Mouse (Mus musculus): ENCODE data around the gene Tfam. TPM values are rescaled to one million over a fixed set of nuclear protein-coding genes. Genes with fewer than 3 reads are reported as not detected.

Gene Tfam
- polyA plus RNA-seq, 1 experiment from 2014 or later, result 29.4 TPM

DNA sequence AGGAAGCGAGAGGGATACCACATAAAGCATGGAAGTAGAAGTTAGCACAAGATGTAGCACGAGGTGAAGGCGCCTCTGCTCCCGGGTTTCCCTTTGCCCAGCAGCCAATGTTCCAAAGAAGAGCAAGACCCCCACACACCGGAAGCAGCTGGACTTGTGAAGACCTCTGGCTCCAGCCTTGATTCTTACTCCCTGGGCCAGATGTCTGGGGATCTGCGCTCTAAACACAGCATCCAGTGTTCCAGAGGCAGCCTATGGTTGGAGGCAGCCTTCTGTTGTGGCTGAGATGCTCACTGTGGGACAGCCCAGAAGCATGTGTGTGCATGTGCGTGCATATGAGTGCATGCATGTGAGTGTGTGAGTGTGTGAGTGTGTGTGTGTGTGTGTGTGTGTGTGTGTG lies 43.4 kb downstream of the Tfam start:
- H3K4me1 ChIP-seq (ENCODE audit: insufficient read depth, low read depth, low read length), result peaks cover 4% of the 10 kb centered on the region; the same call in 1 of the 2 replicates
- no peak overlapping the region for H3K4me3 ChIP-seq (ENCODE audit: low read depth, low read length)
- ATAC-seq, result no peak
- no peaks in the 10 kb centered on the region for H3K9me3 ChIP-seq (ENCODE audit: low read length)
- no peak for DNase-seq (ENCODE audit: low spot score)
- WGBS, result 78% methylated on average over 7 of the region's 7 CpGs
- no peaks in the 10 kb centered on the region for H3K27me3 ChIP-seq (replicated peaks; ENCODE audit: insufficient read depth, low read length)
- H3K36me3 ChIP-seq (ENCODE audit: insufficient read depth, low read length), result no peaks in the 10 kb centered on the region
- no peak overlapping the region for H3K9ac ChIP-seq (replicated peaks; ENCODE audit: low read depth)
- TF ChIP-seq CTCF (IDR thresholded peaks at IDR 0.05), result no peak
- H3K4me2 ChIP-seq (replicated peaks; ENCODE audit: low read depth, low read length), result no peak overlapping the region
- H3K27ac ChIP-seq (ENCODE audit: low read length), result no peak overlapping the region

DNA sequence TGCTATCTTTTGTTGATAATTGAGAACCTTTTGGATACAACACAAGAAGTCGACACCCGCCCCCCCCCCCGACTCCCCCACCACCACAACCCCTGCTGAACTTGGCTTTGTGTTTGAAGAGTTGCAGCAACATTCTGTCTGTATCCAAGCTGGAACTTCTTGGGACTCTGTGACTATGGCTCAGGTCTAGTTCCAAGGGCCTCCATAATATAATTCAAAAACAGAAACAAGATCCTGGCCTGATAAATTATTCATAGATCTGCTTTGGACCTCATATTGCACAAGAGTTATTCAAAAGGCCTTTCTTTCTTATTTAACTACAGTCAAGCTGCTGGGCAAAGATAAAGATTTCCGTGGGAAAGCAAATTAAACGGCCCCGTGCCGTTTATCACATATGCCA lies 44.8 kb downstream of the Tfam start:
- peak; percentile 66 for ATAC-seq
- WGBS, result 38% methylated on average over 7 of the region's 7 CpGs
- Histone ChIP-seq H3K4me2 (replicated peaks; ENCODE audit: low read depth, low read length) (no peak overlapping the region), H3K36me3 (ENCODE audit: insufficient read depth, low read length) (no peaks in the 10 kb centered on the region), H3K9ac (replicated peaks; ENCODE audit: low read depth) (no peak overlapping the region), H3K27me3 (replicated peaks; ENCODE audit: insufficient read depth, low read length) (no peaks in the 10 kb centered on the region), H3K4me1 (ENCODE audit: insufficient read depth, low read depth, low read length) (peaks cover 4% of the 10 kb centered on the region; the same call in 1 of the 2 replicates), H3K9me3 (ENCODE audit: low read length) (no peaks in the 10 kb centered on the region), H3K27ac (ENCODE audit: low read length) (peak overlapping the region; percentile 27; the same call in 1 of the 2 replicates), H3K4me3 (ENCODE audit: low read depth, low read length) (no peak overlapping the region)
- TF ChIP-seq CTCF (IDR thresholded peaks at IDR 0.05) (no peak), EP300 (IDR thresholded peaks at IDR 0.05) (no peak)
- no peak for DNase-seq (ENCODE audit: low spot score)

- 31% methylated on average over 11 of the region's 11 CpGs for WGBS
- DNase-seq (ENCODE audit: low spot score), result peak; percentile 80
- H3K4me1 ChIP-seq (ENCODE audit: insufficient read depth, low read depth, low read length), result peaks cover 4% of the 10 kb centered on the region; the same call in 1 of the 2 replicates
Measured at GRCm38 (mm10) chr10:71192886-71193285, 45.2 kb downstream of the Tfam start.

GRCm38 (mm10) chr10:71188681-71189080 lies 49.4 kb downstream of the Tfam start:
- no peak for DNase-seq (ENCODE audit: low spot score)
- H3K27ac ChIP-seq (ENCODE audit: low read length), result no peak overlapping the region
- no peak overlapping the region for H3K9ac ChIP-seq (replicated peaks; ENCODE audit: low read depth)
- 79% methylated on average over 4 of the region's 4 CpGs for WGBS
- ATAC-seq, result no peak
- no peak for TF ChIP-seq EP300 (IDR thresholded peaks at IDR 0.05)
- no peak for TF ChIP-seq CTCF (IDR thresholded peaks at IDR 0.05)
- H3K4me1 ChIP-seq (ENCODE audit: insufficient read depth, low read depth, low read length), result no peaks in the 10 kb centered on the region
- H3K4me2 ChIP-seq (replicated peaks; ENCODE audit: low read depth, low read length), result no peak overlapping the region
- no peaks in the 10 kb centered on the region for H3K9me3 ChIP-seq (ENCODE audit: low read length)
- no peaks in the 10 kb centered on the region for H3K36me3 ChIP-seq (ENCODE audit: insufficient read depth, low read length)
- no peaks in the 10 kb centered on the region for H3K27me3 ChIP-seq (replicated peaks; ENCODE audit: insufficient read depth, low read length)
- H3K4me3 ChIP-seq (ENCODE audit: low read depth, low read length), result no peak overlapping the region

More at GRCm38 (mm10) chr10:71192886-71193285, 45.2 kb downstream of the Tfam start:
- Histone ChIP-seq H3K36me3 (ENCODE audit: insufficient read depth, low read length) (no peaks in the 10 kb centered on the region), H3K9me3 (ENCODE audit: low read length) (no peaks in the 10 kb centered on the region), H3K27ac (ENCODE audit: low read length) (peak overlapping the region; percentile 27), H3K9ac (replicated peaks; ENCODE audit: low read depth) (no peak overlapping the region), H3K4me2 (replicated peaks; ENCODE audit: low read depth, low read length) (no peak overlapping the region), H3K27me3 (replicated peaks; ENCODE audit: insufficient read depth, low read length) (no peaks in the 10 kb centered on the region), H3K4me3 (ENCODE audit: low read depth, low read length) (no peak overlapping the region)
- TF ChIP-seq EP300 (IDR thresholded peaks at IDR 0.05) (no peak), CTCF (IDR thresholded peaks at IDR 0.05) (no peak)
- peak; percentile 80 for ATAC-seq

- WGBS, result 68% methylated on average over 7 of the region's 7 CpGs
- Histone ChIP-seq H3K36me3 (ENCODE audit: insufficient read depth, low read length) (no peaks in the 10 kb centered on the region), H3K9ac (replicated peaks; ENCODE audit: low read depth) (no peak overlapping the region), H3K4me2 (replicated peaks; ENCODE audit: low read depth, low read length) (no peak overlapping the region), H3K9me3 (ENCODE audit: low read length) (no peaks in the 10 kb centered on the region), H3K4me1 (ENCODE audit: insufficient read depth, low read depth, low read length) (no peaks in the 10 kb centered on the region), H3K27me3 (replicated peaks; ENCODE audit: insufficient read depth, low read length) (no peaks in the 10 kb centered on the region), H3K4me3 (ENCODE audit: low read depth, low read length) (no peak overlapping the region), H3K27ac (ENCODE audit: low read length) (no peak overlapping the region)
- DNase-seq (ENCODE audit: low spot score) (peak; percentile 46), ATAC-seq (no peak)
- no peak for TF ChIP-seq EP300 (IDR thresholded peaks at IDR 0.05)
- no peak for TF ChIP-seq CTCF (IDR thresholded peaks at IDR 0.05)
Measured at GRCm38 (mm10) chr10:71185059-71185458, 53.0 kb downstream of the Tfam start.

GRCm38 (mm10) chr10:71183339-71184031 lies 54.6 kb downstream of the Tfam start:
- Histone ChIP-seq H3K4me3 (ENCODE audit: low read depth, low read length) (no peak overlapping the region), H3K4me1 (ENCODE audit: insufficient read depth, low read depth, low read length) (no peaks in the 10 kb centered on the region), H3K36me3 (ENCODE audit: insufficient read depth, low read length) (no peaks in the 10 kb centered on the region), H3K9me3 (ENCODE audit: low read length) (no peaks in the 10 kb centered on the region), H3K27me3 (replicated peaks; ENCODE audit: insufficient read depth, low read length) (no peaks in the 10 kb centered on the region), H3K9ac (replicated peaks; ENCODE audit: low read depth) (no peak overlapping the region), H3K4me2 (replicated peaks; ENCODE audit: low read depth, low read length) (no peak overlapping the region), H3K27ac (ENCODE audit: low read length) (no peak overlapping the region)
- ATAC-seq, result no peak
- DNase-seq (ENCODE audit: low spot score), result no peak
- TF ChIP-seq CTCF (IDR thresholded peaks at IDR 0.05) (no peak), EP300 (IDR thresholded peaks at IDR 0.05) (no peak)
- WGBS, result 13% methylated on average over 7 of the region's 7 CpGs
